ENCODE assay signal across 9 mouse cellular contexts in the genomic region with DNA sequence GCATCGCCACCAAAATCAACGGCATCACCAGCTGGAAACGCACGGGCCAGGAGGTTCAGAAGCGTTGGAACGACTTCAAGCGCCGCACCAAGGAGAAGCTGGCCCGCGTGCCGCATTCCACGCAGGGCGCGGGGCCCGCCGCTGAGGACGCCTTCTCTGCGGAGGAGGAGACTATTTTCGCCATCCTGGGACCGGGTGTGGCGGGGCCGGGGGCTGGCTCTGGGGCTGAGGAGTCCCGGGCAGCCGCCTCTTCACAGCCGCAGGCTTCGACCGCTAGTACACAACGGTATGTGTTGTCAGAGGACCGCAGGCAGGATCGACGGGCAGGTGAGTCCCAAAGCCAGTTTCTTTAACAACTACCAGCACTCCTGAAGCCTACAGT. TPM values are rescaled to one million over a fixed set of nuclear protein-coding genes. Genes with fewer than 3 reads are reported as not detected.
DNase-seq lines count a peak whose midpoint lies in the region; ATAC-seq lines count a peak whose summit lies in the region.
"Had no signal": no experiment of that assay in that cellular context is flagged by ENCODE, and none has a peak within 500 bp of the region (broad histone marks: within the 10 kb centered on the region; RNA-seq: fewer than 3 reads in every experiment).

No protein-coding gene starts in this region.

- no peak overlapping the region for H3K27ac ChIP-seq in heart, embryonic 11.5 days (ENCODE audit: low read depth, low read length)
- no peak overlapping the region for H3K27ac ChIP-seq in limb, embryonic 11.5 days (replicated peaks; ENCODE audit: low read depth, low read length)
- H3K27ac ChIP-seq in neural tube, embryonic 12.5 days = no peak overlapping the region

- peak overlapping the region; percentile 48 for H3K4me3 ChIP-seq in heart, embryonic 11.5 days (ENCODE audit: low read depth, low read length)
- peak overlapping the region; percentile 41 for H3K4me3 ChIP-seq in limb, embryonic 11.5 days (ENCODE audit: low read depth, low read length)
- peak overlapping the region; percentile 50 for H3K4me3 ChIP-seq in neural tube, embryonic 12.5 days

- WGBS in heart, embryonic 11.5 days (ENCODE audit: insufficient replicate concordance) = 2% methylated on average over 31 of the region's 31 CpGs
- WGBS in limb, embryonic 11.5 days = 4% methylated on average over 31 of the region's 31 CpGs
- WGBS in neural tube, embryonic 12.5 days = 4% methylated on average over 31 of the region's 31 CpGs

- H3K36me3 ChIP-seq in heart, embryonic 11.5 days (ENCODE audit: control insufficient read depth, insufficient read depth, low read length) = no peaks in the 10 kb centered on the region
- H3K36me3 ChIP-seq in limb, embryonic 11.5 days (ENCODE audit: control insufficient read depth, insufficient read depth, low read length) = no peaks in the 10 kb centered on the region
- 0 out of 2 replicates have a peak, but pooled peaks cover 1% of the 10 kb centered on the region for H3K36me3 ChIP-seq in neural tube, embryonic 12.5 days

- peak overlapping the region; percentile 73 for H3K4me2 ChIP-seq in heart, embryonic 11.5 days
- peak overlapping the region; percentile 68 for H3K4me2 ChIP-seq in limb, embryonic 11.5 days (ENCODE audit: low read depth, severe bottlenecking)
- H3K4me2 ChIP-seq in neural tube, embryonic 12.5 days (replicated peaks) = peak overlapping the region; percentile 79

- peaks cover 12% of the 10 kb centered on the region; the same call in 1 of the 2 replicates for H3K4me1 ChIP-seq in heart, embryonic 11.5 days (ENCODE audit: control insufficient read depth, insufficient read depth, low read length)
- H3K4me1 ChIP-seq in limb, embryonic 11.5 days (ENCODE audit: control insufficient read depth, insufficient read depth, low read length) = peaks cover 7% of the 10 kb centered on the region; the same call in 1 of the 2 replicates
- peaks cover 22% of the 10 kb centered on the region for H3K4me1 ChIP-seq in neural tube, embryonic 12.5 days

- peak; percentile 45 to 55 for DNase-seq in adrenal gland, adult 18-20 months (ENCODE audit: low spot score in 2 of 2)
- DNase-seq in adrenal gland, postnatal 4 days (ENCODE audit: low spot score in 2 of 2) = no peak
- peak; percentile 45 for DNase-seq in thymus, postnatal 4 days
- DNase-seq in thymus, postnatal 0 days (ENCODE audit: low spot score) = no peak
- peak; percentile 47 for DNase-seq in limb, embryonic 11.5 days (ENCODE audit: low spot score)

- H3K9me3 ChIP-seq in heart, embryonic 11.5 days (replicated peaks; ENCODE audit: control insufficient read depth, low read length) = no peaks in the 10 kb centered on the region
- no peaks in the 10 kb centered on the region for H3K9me3 ChIP-seq in limb, embryonic 11.5 days (ENCODE audit: control insufficient read depth, low read length)
- H3K9me3 ChIP-seq in neural tube, embryonic 12.5 days = no peaks in the 10 kb centered on the region

- H3K27me3 ChIP-seq in heart, embryonic 11.5 days (ENCODE audit: control insufficient read depth, insufficient read depth, low read length) = peaks cover 26% of the 10 kb centered on the region
- peaks cover 25% of the 10 kb centered on the region for H3K27me3 ChIP-seq in limb, embryonic 11.5 days (ENCODE audit: control insufficient read depth, insufficient read depth, low read length)
- peaks cover 23% of the 10 kb centered on the region for H3K27me3 ChIP-seq in neural tube, embryonic 12.5 days (replicated peaks)

- H3K9ac ChIP-seq in heart, embryonic 11.5 days (ENCODE audit: low read depth, low read length) = peak overlapping the region; percentile 65
- peak overlapping the region; percentile 53 for H3K9ac ChIP-seq in limb, embryonic 11.5 days (ENCODE audit: low read length)
- peak overlapping the region; percentile 60 for H3K9ac ChIP-seq in neural tube, embryonic 12.5 days

- no peak for ATAC-seq in heart, embryonic 11.5 days (replicated peaks; ENCODE audit: insufficient number of reproducible peaks, low FRiP score, low TSS enrichment)
- ATAC-seq in limb, embryonic 11.5 days (ENCODE audit: insufficient number of reproducible peaks, low FRiP score, low TSS enrichment, low read depth) = no peak
- no peak for ATAC-seq in neural tube, embryonic 12.5 days (ENCODE audit: low FRiP score, low read depth)
- no peak for ATAC-seq in inflammation-experienced regulatory T-cells, adult 6 months

RNA-seq across cellular contexts. Expression of a gene that starts 1.2 kb away (rescaled TPM):
- total RNA-seq in adrenal gland, adult 18-20 months (2021) = 10 to 100 TPM in 1 of 2 experiments, 1 to 10 TPM in 1; 9.3 to 12.2 TPM
- total RNA-seq in adrenal gland, postnatal 4 days (2021) = 1 to 10 TPM; 7.2 to 8.3 TPM
- polyA plus RNA-seq in thymus, postnatal 0 days (2015; fragmentation: Nextera tagmentation; extraction: Ambion mirVana) = 5.5 and 5.9 TPM in 2 replicates
- polyA plus RNA-seq in heart, embryonic 11.5 days (2014; fragmentation: Nextera tagmentation; extraction: Ambion mirVana) = 2.1 and 2.2 TPM in 2 replicates
- polyA plus RNA-seq in limb, embryonic 11.5 days (2014; fragmentation: Nextera tagmentation; extraction: Ambion mirVana) = 4.5 and 5.7 TPM in 2 replicates
- 6.1 and 7.0 TPM in 2 replicates for polyA plus RNA-seq in neural tube, embryonic 12.5 days (2016; fragmentation: Nextera tagmentation; extraction: Ambion mirVana)
- 1 to 10 TPM; 2.1 to 2.7 (median 2.6) TPM for polyA plus RNA-seq in inflammation-experienced regulatory T-cells, adult 6 months (2017; shearing (Covaris generic))

RNA-seq across cellular contexts. Expression of a gene that starts 5.1 kb away (rescaled TPM):
- total RNA-seq in adrenal gland, adult 18-20 months (2021) = not detected
- under 1 TPM in 1 of 2 experiments, not detected in 1; 0.20 TPM for total RNA-seq in adrenal gland, postnatal 4 days (2021)
- not detected in 2 replicates for polyA plus RNA-seq in thymus, postnatal 0 days (2015; fragmentation: Nextera tagmentation; extraction: Ambion mirVana)
- polyA plus RNA-seq in heart, embryonic 11.5 days (2014; fragmentation: Nextera tagmentation; extraction: Ambion mirVana) = not detected in 2 replicates
- polyA plus RNA-seq in limb, embryonic 11.5 days (2014; fragmentation: Nextera tagmentation; extraction: Ambion mirVana) = not detected in 2 replicates
- polyA plus RNA-seq in neural tube, embryonic 12.5 days (2016; fragmentation: Nextera tagmentation; extraction: Ambion mirVana) = 0.24 and 0.72 TPM in 2 replicates
- not detected for polyA plus RNA-seq in inflammation-experienced regulatory T-cells, adult 6 months (2017; shearing (Covaris generic))

RNA-seq across cellular contexts. Expression of a gene that starts 11.6 kb away (rescaled TPM):
- total RNA-seq in adrenal gland, adult 18-20 months (2021) = 10 to 100 TPM; 42.9 to 47.0 TPM
- total RNA-seq in adrenal gland, postnatal 4 days (2021) = 10 to 100 TPM; 44.3 to 49.1 TPM
- polyA plus RNA-seq in thymus, postnatal 0 days (2015; fragmentation: Nextera tagmentation; extraction: Ambion mirVana) = 18.3 and 20.7 TPM in 2 replicates
- polyA plus RNA-seq in heart, embryonic 11.5 days (2014; fragmentation: Nextera tagmentation; extraction: Ambion mirVana) = 13.9 and 14.2 TPM in 2 replicates
- 31.4 and 32.5 TPM in 2 replicates for polyA plus RNA-seq in limb, embryonic 11.5 days (2014; fragmentation: Nextera tagmentation; extraction: Ambion mirVana)
- polyA plus RNA-seq in neural tube, embryonic 12.5 days (2016; fragmentation: Nextera tagmentation; extraction: Ambion mirVana) = 41.6 and 45.2 TPM in 2 replicates
- polyA plus RNA-seq in inflammation-experienced regulatory T-cells, adult 6 months (2017; shearing (Covaris generic)) = 1 to 10 TPM; 1.1 to 2.6 (median 1.9) TPM

RNA-seq across cellular contexts. Expression of a gene that starts 31.1 kb away (rescaled TPM):
- total RNA-seq in adrenal gland, adult 18-20 months (2021) = not detected
- total RNA-seq in adrenal gland, postnatal 4 days (2021) = 1 to 10 TPM in 1 of 2 experiments, under 1 TPM in 1; 0.50 to 4.5 TPM
- polyA plus RNA-seq in thymus, postnatal 0 days (2015; fragmentation: Nextera tagmentation; extraction: Ambion mirVana) = 0.23 and 0.47 TPM in 2 replicates
- 0.59 TPM in 1 of 2 replicates, not detected in the other for polyA plus RNA-seq in heart, embryonic 11.5 days (2014; fragmentation: Nextera tagmentation; extraction: Ambion mirVana)
- 0.21 and 0.44 TPM in 2 replicates for polyA plus RNA-seq in limb, embryonic 11.5 days (2014; fragmentation: Nextera tagmentation; extraction: Ambion mirVana)
- 0.09 and 0.19 TPM in 2 replicates for polyA plus RNA-seq in neural tube, embryonic 12.5 days (2016; fragmentation: Nextera tagmentation; extraction: Ambion mirVana)
- not detected for polyA plus RNA-seq in inflammation-experienced regulatory T-cells, adult 6 months (2017; shearing (Covaris generic))
- polyA plus RNA-seq: frontal cortex, adult 2 months had no signal

RNA-seq across cellular contexts. Expression of a gene that starts 31.9 kb away (rescaled TPM):
- 100 to 1,000 TPM in 1 of 2 experiments, 10 to 100 TPM in 1; 92.0 to 105 TPM for total RNA-seq in adrenal gland, adult 18-20 months (2021)
- 100 to 1,000 TPM; 109 to 119 TPM for total RNA-seq in adrenal gland, postnatal 4 days (2021)
- polyA plus RNA-seq in thymus, postnatal 0 days (2015; fragmentation: Nextera tagmentation; extraction: Ambion mirVana) = 18.5 and 19.6 TPM in 2 replicates
- polyA plus RNA-seq in heart, embryonic 11.5 days (2014; fragmentation: Nextera tagmentation; extraction: Ambion mirVana) = 17.6 and 21.4 TPM in 2 replicates
- polyA plus RNA-seq in limb, embryonic 11.5 days (2014; fragmentation: Nextera tagmentation; extraction: Ambion mirVana) = 36.0 and 37.6 TPM in 2 replicates
- polyA plus RNA-seq in neural tube, embryonic 12.5 days (2016; fragmentation: Nextera tagmentation; extraction: Ambion mirVana) = 46.9 and 47.3 TPM in 2 replicates
- 10 to 100 TPM in 1 of 3 experiments, 1 to 10 TPM in 2; 8.2 to 12.2 (median 9.2) TPM for polyA plus RNA-seq in inflammation-experienced regulatory T-cells, adult 6 months (2017; shearing (Covaris generic))

Comparison
In these comparisons a context has a peak if more than half of its experiments do, and no peak if none do; other contexts are left out.
1. DNase-seq: peak in adrenal gland, adult 18-20 months (2 of 2), thymus, postnatal 4 days (single experiment) and limb, embryonic 11.5 days (single experiment); none in adrenal gland, postnatal 4 days (0 of 2) and thymus, postnatal 0 days (single experiment).
2. Peak in every context shown above with its lines, with median percentiles within 50 percentile points of each other: H3K4me2 ChIP-seq, H3K4me3 ChIP-seq and H3K9ac ChIP-seq.